Mouse (Mus musculus) olfactory bulb, adult 2 months (tissue): ENCODE measurements around the gene Amdhd2. TPM values are rescaled to one million over a fixed set of nuclear protein-coding genes. Genes with fewer than 3 reads are reported as not detected.

Source experiments
- H3K27ac ChIP-seq: fragments of 200-500 bp; 2 replicates; pipeline ENCODE4 v1.5.1; 2012; ENCODE audit warnings: low read depth, low read length; ENCODE audit not compliant: insufficient read depth
- H3K4me1 ChIP-seq: fragments of 200-500 bp; 2 replicates; pipeline ENCODE4 v1.6.1; 2012; ENCODE audit warnings: low read length; ENCODE audit not compliant: control insufficient read depth, insufficient read depth
- H3K4me3 ChIP-seq: fragments of 200-500 bp; 2 replicates; pipeline ENCODE4 v1.5.1; 2012; ENCODE audit warnings: mild to moderate bottlenecking, low read depth, low read length, moderate library complexity; ENCODE audit not compliant: insufficient read depth
- CTCF ChIP-seq: fragments of 200-500 bp; IDR thresholded peaks from 2 replicates; pipeline ENCODE4 v1.5.1; 2012; ENCODE audit warnings: low read depth, mild to moderate bottlenecking, low read length, moderate library complexity; ENCODE audit not compliant: insufficient read depth
- POLR2A ChIP-seq: fragments of 200-500 bp; IDR thresholded peaks from 2 replicates; pipeline ENCODE4 v1.6.1; 2012; ENCODE audit warnings: mild to moderate bottlenecking, low read depth, low read length, moderate library complexity; ENCODE audit not compliant: insufficient read depth
- WGBS: fragments of 180-500 bp; shearing (Covaris S2); methylation state at CpG from one replicate; pipeline ENCODE4 v1.1.7; 2018; 5-methylcytosine and 5-hydroxymethylcytosine counted together
- polyA plus RNA-seq: library from polyadenylated mRNA; stranded (reverse); fragments of >200 nt; gene quantifications from 2 replicates; pipeline ENCODE4 v1.2.4, GENCODE M21; 2012; ENCODE audit warnings: low replicate concordance; ENCODE audit not compliant: missing spikeins, insufficient read depth, insufficient read length

Amdhd2 gene
- polyA plus RNA-seq, result not detected in 2 replicates

DNA sequence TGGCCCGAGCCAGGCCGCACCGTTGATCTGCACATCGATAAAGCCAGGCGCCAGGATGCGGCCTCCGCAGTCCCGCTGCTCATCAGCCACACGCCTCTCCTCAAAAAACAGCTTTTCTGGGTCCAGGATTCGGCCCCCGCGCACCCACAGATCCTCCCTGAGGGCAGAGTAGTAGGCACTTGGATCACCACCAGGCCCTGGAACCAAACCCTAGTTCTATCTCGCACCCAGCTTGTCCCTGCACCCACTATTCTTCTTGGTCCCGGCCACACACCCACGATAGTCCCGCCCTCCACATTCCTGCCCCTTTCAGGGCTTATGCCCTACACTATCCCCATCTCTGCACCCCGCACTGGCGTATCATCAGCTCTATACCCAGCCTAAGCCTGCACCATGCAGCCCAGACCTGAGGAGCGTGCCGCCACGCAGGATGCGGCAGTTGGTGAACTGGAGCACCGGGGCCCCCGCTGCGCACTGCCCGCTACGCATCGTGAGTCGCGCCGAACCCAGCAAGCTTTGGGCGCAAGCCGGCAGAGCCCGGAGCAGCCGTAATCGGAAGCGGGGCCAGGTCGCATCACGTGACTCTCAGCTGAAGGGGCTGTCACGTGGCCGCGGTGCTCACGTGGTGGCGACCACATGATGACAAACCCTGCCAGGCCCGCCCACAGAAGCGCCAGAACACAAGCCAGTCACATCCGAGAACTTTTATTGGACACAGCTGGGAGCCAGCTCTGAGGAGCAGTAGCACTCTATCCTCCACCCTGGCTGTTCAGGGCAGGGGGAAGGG lies at the start of gene Amdhd2:
TSS of gene Amdhd2 (minus strand) at position 591 of the 787 bp plus-strand sequence.
- TF ChIP-seq POLR2A, result peak; percentile 52; the same call in 1 of the 2 replicates
- TF ChIP-seq CTCF, result no peak
- H3K27ac ChIP-seq, result peak within 1 kb of the TSS; percentile 74
- peaks cover 30% of the 10 kb centered on the region for H3K4me1 ChIP-seq
- under 1% methylated on average over 47 of the region's 47 CpGs for WGBS
- peak within 1 kb of the TSS; percentile 63 for H3K4me3 ChIP-seq

DNA sequence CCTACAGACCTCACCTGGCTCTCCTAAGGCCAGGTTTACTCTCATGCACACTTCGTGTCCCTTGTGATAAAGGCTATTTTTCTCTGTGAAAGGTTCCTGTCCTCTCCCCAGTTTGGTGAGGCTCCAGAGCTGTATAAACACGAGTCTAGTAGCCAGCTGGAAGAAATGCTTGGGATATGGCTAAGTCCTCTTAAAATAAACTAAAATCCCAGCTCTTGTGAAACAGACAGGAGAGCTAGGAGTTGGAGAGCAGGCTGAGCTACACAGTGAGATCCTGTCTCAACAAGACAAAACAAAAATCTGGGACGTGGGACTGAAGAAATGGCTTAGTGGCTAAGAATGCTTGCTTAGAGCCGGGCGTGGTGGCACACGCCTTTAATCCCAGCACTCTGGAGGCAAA lies 49.6 kb upstream of the Amdhd2 start:
- H3K4me3 ChIP-seq, result no peak overlapping the region
- peaks cover 28% of the 10 kb centered on the region for H3K4me1 ChIP-seq
- H3K27ac ChIP-seq, result no peak overlapping the region
- TF ChIP-seq CTCF (no peak), POLR2A (no peak)
- 69% methylated on average over 6 of the region's 6 CpGs for WGBS

DNA sequence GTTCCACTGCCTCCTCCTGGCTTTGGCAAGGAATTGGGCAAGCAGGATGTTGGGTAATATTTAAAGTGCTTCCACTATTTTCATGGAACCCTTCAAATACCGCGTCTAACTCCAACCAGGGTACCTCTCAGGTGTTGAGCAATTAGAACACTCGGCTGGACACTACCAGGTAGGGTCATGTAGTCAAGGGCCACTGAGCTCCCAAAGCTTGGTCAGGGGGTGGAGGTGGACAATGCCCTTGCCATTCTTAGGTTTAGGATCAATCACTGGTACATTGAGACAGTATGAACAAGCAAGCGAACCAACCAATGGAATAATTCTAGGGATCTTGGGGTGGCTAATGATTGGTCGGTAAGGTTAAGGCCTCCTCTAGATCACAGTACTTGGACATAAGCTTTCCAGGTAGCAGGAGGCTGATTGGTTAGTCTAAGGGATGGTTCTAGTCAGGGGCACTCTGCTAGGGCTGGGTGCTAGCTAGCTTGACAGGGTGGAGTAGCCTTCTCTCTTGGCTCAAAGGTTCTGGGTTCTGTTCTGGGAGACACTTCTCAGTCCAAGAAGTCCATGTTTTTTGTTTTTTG lies 49.0 kb upstream of the Amdhd2 start:
- peaks cover 35% of the 10 kb centered on the region for H3K4me1 ChIP-seq
- TF ChIP-seq CTCF (no peak), POLR2A (no peak)
- no peak overlapping the region for H3K27ac ChIP-seq
- WGBS, result 27% methylated on average over 5 of the region's 5 CpGs
- no peak overlapping the region; the same call in 1 of the 2 replicates for H3K4me3 ChIP-seq

DNA sequence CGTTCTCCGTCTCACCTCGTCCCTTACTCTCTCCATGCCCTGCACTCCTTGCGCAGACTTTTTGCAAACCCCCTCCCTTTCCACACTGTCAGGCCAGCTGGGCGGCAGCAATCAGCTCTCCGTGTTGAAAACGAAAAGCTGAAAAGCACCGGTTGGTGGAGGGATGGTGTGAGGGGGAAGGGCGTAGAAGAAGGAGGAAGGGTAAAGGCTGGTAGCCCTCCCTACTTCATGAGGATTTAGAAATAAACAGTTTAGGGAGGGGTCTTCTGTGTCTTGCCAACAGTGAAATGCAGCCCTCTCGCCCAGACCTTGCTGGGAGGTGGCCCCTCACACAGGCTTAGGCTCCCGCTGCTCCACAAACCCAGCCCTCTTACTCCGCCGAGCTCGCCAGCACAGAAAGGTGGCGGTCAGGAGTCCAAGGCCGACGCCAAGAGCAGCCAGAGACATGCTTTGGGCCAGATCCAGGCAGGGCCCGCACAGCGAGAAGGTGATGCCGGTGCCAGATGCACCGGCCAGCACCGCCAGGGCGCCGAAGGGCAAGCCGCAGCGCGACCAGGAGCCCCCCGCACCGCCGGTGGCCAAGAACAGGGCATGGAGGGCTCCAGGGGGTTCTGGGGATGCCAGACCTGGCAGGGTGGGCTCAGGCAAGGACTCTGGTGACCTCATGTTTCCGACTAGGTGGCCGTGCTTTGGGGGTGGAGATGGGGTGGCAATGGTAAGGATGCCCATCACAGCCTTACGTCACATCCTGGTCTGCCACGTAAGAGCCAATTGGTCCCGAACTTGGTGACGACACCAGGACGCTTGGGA lies 48.3 kb upstream of the Amdhd2 start:
- WGBS, result 2% methylated on average over 37 of the region's 37 CpGs
- H3K4me1 ChIP-seq, result peaks cover 42% of the 10 kb centered on the region
- TF ChIP-seq CTCF, result no peak
- TF ChIP-seq POLR2A, result peak; percentile 66; the same call in 1 of the 2 replicates
- peak overlapping the region; percentile 80 for H3K4me3 ChIP-seq
- peak overlapping the region; percentile 96 for H3K27ac ChIP-seq

DNA sequence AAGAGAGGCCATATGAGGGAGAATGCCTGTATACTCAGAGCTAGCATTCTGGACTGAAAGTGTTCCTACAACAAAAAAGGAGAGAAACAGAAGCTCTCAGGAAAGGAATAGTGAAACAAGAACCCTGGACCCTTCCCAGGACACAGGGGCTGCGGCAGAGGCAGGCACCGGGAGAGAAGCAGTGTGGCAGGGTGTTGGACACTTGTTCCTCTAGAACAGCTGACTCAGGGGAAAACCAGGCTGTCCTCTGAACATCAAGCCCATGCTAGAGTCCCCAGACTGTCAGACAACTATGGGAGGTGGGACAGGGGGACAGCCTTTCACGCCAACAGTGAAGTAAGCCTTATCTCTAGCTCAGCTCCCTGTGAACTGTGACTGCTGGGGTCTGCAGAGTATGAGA lies 47.0 kb upstream of the Amdhd2 start:
- no peak overlapping the region for H3K4me3 ChIP-seq
- TF ChIP-seq CTCF (no peak), POLR2A (no peak)
- 78% methylated on average over 3 of the region's 3 CpGs for WGBS
- H3K27ac ChIP-seq, result no peak overlapping the region
- H3K4me1 ChIP-seq, result peaks cover 54% of the 10 kb centered on the region

DNA sequence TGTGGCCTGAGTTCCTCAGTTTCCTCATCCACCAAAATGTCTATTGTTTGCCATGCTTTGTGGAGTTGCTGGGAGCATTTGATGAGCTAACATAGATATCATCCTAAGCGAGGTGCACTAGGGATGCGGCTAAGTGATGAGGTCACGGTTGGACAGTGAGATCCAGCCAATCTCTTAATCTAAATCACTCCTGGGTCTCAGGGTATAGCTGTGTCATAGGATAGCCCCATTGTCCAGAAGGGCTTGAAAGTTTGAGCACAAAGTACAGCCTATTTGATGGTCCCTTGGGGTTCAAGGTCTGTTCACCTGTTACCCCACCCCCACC lies 46.3 kb upstream of the Amdhd2 start:
- Histone ChIP-seq H3K4me1 (peaks cover 56% of the 10 kb centered on the region), H3K4me3 (no peak overlapping the region), H3K27ac (no peak overlapping the region)
- WGBS, result 79% methylated on average over 3 of the region's 3 CpGs
- no peak for TF ChIP-seq POLR2A

DNA sequence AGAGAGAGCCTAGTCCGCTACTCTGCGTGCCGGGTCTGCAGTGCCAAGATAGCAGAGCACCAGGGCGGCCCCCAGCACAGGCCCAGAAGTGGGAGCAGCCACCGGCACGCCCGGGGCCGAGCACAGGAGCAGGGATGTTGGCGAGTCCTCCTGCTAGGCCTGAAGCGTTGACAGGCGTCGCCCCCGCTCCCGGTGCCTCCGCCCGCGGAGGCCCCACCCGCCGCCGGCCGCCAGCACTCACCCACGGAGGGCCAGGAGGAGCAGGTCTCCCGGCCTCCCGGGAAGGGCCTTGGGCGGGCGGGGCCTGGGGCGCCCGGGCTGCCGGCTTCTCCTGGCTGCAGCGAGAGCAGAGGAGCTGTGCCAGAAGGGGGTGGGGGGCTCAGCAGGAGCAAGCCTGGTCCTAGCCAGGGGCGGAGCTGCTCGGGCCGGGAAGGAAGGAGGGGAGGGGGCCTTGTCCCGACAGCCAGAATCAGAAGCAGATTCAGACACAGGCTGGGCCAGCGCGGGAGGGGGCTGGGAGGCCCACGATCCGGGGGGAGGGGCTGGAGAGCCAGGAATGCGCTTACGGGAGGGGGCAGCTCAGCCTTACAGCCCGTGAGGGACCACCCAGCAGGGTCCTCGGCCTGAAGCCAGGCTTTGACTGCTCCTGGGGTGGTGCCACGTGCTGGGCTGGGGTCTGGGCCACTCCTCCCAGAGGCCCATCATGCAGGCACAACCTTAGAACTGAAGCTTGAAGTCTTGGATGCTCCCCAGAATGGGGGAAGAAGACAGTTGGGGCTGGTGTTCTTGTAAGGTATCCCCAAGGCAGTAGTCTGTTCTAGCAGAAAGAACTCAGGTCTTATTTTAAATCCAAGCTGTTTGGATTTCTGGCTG lies 45.7 kb upstream of the Amdhd2 start, which contains the start of gene Ntn3:
TSS of gene Ntn3 (minus strand) at position 489 of the 873 bp plus-strand sequence.
- H3K4me1 ChIP-seq, result peaks cover 60% of the 10 kb centered on the region
- whole genome bisulfite sequencing, result 2% methylated on average over 43 of the region's 43 CpGs
- peak within 1 kb of the TSS; percentile 77 for H3K27ac ChIP-seq

DNA sequence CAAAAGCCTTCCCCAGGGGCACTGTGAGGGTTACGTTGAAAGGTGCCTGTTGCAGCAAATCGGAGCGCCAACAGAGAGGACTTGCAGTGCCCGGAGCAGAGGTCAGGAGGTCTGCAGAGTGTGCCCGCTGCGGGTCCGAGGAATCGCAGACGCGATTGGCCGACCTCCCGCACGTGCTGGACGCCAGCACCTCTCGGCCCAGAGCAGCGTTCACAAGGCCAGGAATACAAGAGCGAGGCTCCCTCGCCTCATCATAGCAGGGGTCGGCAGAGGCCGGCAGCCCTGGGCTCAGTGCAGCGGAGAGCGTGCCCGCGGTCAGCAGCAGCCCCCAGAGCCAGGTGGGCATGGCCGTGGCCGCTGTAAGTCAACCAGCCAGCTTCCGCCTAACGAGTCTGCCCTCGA lies 45.1 kb upstream of the Amdhd2 start:
- Histone ChIP-seq H3K4me3 (peak overlapping the region; percentile 56), H3K4me1 (peaks cover 60% of the 10 kb centered on the region), H3K27ac (peak overlapping the region; percentile 77)
- 3% methylated on average over 29 of the region's 29 CpGs for WGBS
- no peak for TF ChIP-seq CTCF
- no peak for TF ChIP-seq POLR2A

More for the DNA sequence above, 45.7 kb upstream of the Amdhd2 start, which contains the start of gene Ntn3:
- TF ChIP-seq POLR2A, result no peak
- TF ChIP-seq CTCF, result no peak
- peak within 1 kb of the TSS; percentile 56 for H3K4me3 ChIP-seq
